Mouse (Mus musculus): Measurements from ENCODE around the gene Nbl1.

GRCm38 (mm10) chr4:139086037-139086436 is 6.8 kb downstream of the Nbl1 start:
- TF ChIP-seq CTCF (IDR thresholded peaks at IDR 0.05) (peak; percentile 96), POLR2A (IDR thresholded peaks at IDR 0.05; ENCODE audit: insufficient read depth, low read depth, low read length) (no peak), EP300 (IDR thresholded peaks at IDR 0.05; ENCODE audit: insufficient read depth, low read depth, low read length) (no peak)
